Mouse (Mus musculus) intestine, embryonic 14.5 days (tissue): Measurements from ENCODE around the gene Pcp2. TPM values are rescaled to one million over a fixed set of nuclear protein-coding genes. Genes with fewer than 3 reads are reported as not detected.
"Not testable (repeated sequence)": the region's sequence is repeated elsewhere in the genome, so short reads cannot be mapped to it uniquely, and the experiment has no call there.

Experiments
- ATAC-seq: fragments of 200-750 bp; cut with Nextera tagmentation; replicated peaks from 2 replicates; pipeline ENCODE4 v1.8.0; 2017; ENCODE audit warnings: low read depth, moderate number of reproducible peaks, moderate TSS enrichment, moderate library complexity; ENCODE audit not compliant: low FRiP score, low TSS enrichment
- DNase-seq: peaks from one replicate; pipeline ENCODE4 v3.0.0-alpha.2; 2018; ENCODE audit warnings: low spot score
- H3K27ac ChIP-seq: fragments of 300-500 bp; sonication (generic); 2 replicates; pipeline ENCODE4 v1.5.1; 2014; ENCODE audit warnings: low read depth, mild to moderate bottlenecking, control low read depth
- H3K27me3 ChIP-seq: fragments of 300-500 bp; sonication (generic); replicated peaks from 2 replicates; pipeline ENCODE4 v1.6.1; 2014; ENCODE audit warnings: low read length, control low read depth; ENCODE audit not compliant: control insufficient read depth, insufficient read depth
- H3K36me3 ChIP-seq: fragments of 300-500 bp; sonication (generic); 2 replicates; pipeline ENCODE4 v1.6.1; 2014; ENCODE audit warnings: low read length, control low read depth; ENCODE audit not compliant: control insufficient read depth, insufficient read depth
- H3K4me1 ChIP-seq: fragments of 300-500 bp; sonication (generic); replicated peaks from 2 replicates; pipeline ENCODE4 v1.6.1; 2014; ENCODE audit warnings: low read length, control low read depth, mixed read lengths; ENCODE audit not compliant: control insufficient read depth, insufficient read depth
- H3K4me2 ChIP-seq: fragments of 300-500 bp; sonication (generic); 2 replicates; pipeline ENCODE4 v1.6.1; 2014; ENCODE audit warnings: low read length
- H3K4me3 ChIP-seq: fragments of 300-500 bp; sonication (generic); 2 replicates; pipeline ENCODE4 v1.5.1; 2014; ENCODE audit warnings: low read depth, low read length, control low read depth, mixed read lengths
- H3K9ac ChIP-seq: fragments of 300-500 bp; sonication (generic); 2 replicates; pipeline ENCODE4 v1.6.1; 2014; ENCODE audit warnings: mild to moderate bottlenecking, low read length
- H3K9me3 ChIP-seq: fragments of 300-500 bp; sonication (generic); 2 replicates; pipeline ENCODE4 v1.6.1; 2016; ENCODE audit warnings: low read length, control low read depth; ENCODE audit not compliant: control insufficient read depth
- WGBS: fragments of 180-500 bp; shearing (Covaris S2); extraction: QIAGEN DNeasy Blood & Tissue Kit; methylation state at CpG from one replicate; pipeline ENCODE4 v1.1.7; 2014; 5-methylcytosine and 5-hydroxymethylcytosine counted together
- polyA plus RNA-seq: library from polyadenylated mRNA; unstranded; fragments of >200 nt; fragmentation: Nextera tagmentation; extraction: Ambion mirVana; gene quantifications from 2 replicates; pipeline ENCODE4 v1.2.1, GENCODE M21; 2014

Gene Pcp2
- polyA plus RNA-seq, 1 experiment from 2014 or later = not detected

DNA sequence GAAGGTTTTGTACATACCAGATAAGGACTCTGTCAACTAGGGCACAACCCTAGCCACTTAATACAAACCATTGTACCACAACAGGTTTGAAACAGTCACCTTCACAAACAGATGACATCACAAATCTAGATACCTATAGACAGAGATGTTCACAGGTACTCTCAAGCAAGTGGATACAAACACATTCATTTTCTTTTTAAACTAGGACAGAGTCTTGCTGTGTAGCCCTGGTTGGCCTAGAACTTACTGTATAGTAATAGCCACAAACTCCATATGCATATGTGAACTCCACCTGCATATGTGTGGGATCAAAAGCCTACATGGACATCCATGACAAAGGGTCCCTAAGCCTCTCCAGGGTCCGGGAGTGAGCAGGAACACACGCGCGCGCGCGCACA lies 38.4 kb downstream of the Pcp2 start, which contains the start of gene Camsap3:
Gene Camsap3, plus strand, starts transcription at position 301 of the 398 bp plus-strand sequence.
- Histone ChIP-seq H3K27me3 (peaks cover 12% of the 10 kb centered on the region), H3K4me2 (peak within 1 kb of the TSS; percentile 87), H3K27ac (peak within 1 kb of the TSS; percentile 81), H3K36me3 (no peaks in the 10 kb centered on the region), H3K4me1 (no peaks in the 10 kb centered on the region), H3K9ac (peak within 1 kb of the TSS; percentile 68), H3K9me3 (no peaks in the 10 kb centered on the region), H3K4me3 (peak within 1 kb of the TSS; percentile 63)
- DNase-seq = no peak
- no peak; the same call in 1 of the 2 replicates for ATAC-seq
- WGBS = 2% methylated on average over 7 of the region's 7 CpGs

DNA sequence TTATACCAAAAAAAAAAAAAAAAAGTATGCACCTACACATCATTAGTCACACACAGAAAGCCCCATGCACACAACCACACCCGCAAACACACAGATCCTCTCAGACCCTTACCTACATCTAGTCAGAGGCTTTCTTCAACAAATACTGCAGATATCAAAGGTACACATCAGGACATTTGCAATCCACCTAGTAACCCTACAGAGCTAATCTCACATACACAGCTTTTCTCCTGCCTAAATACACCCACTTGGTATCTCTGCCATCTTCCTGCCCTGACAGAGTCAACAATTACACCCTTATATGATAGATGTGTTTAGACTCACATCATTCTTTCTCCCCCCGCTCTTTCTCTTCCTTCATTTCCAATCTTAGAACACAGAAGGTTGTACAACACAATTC lies 38.9 kb downstream of the Pcp2 start:
- H3K4me1 ChIP-seq = no peaks in the 10 kb centered on the region
- H3K9ac ChIP-seq = no peak overlapping the region
- no peaks in the 10 kb centered on the region for H3K9me3 ChIP-seq
- H3K36me3 ChIP-seq = no peaks in the 10 kb centered on the region
- DNase-seq (no peak), ATAC-seq (no peak)
- WGBS = 68% methylated on average over 2 of the region's 2 CpGs
- H3K27me3 ChIP-seq = peaks cover 12% of the 10 kb centered on the region
- H3K4me2 ChIP-seq = no peak overlapping the region
- no peak overlapping the region for H3K4me3 ChIP-seq
- no peak overlapping the region for H3K27ac ChIP-seq

DNA sequence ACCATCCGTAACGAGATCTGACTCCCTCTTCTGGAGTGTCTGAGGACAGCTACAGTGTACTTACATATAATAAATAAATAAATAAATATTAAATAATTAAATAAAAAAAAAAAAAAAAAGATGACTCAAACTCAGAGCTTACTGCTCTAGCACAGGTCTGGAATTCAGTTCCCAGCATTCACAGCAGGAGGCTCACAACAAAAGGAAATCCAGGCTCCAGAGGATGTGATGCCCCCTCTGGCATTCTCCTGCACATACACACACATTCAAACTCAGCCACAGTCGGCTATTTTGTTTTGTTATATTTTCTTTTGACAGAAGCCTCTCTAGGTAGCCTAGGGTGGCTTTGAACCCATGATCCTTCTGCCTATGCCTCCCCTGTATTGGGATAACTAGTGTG lies 43.4 kb downstream of the Pcp2 start:
- H3K4me3 ChIP-seq, DNase-seq, H3K9ac ChIP-seq, ATAC-seq, H3K27me3 ChIP-seq, H3K36me3 ChIP-seq, H3K27ac ChIP-seq, H3K4me2 ChIP-seq, H3K9me3 ChIP-seq, H3K4me1 ChIP-seq: not testable (repeated sequence)
- WGBS = 78% methylated on average over 1 of the region's 3 CpGs

DNA sequence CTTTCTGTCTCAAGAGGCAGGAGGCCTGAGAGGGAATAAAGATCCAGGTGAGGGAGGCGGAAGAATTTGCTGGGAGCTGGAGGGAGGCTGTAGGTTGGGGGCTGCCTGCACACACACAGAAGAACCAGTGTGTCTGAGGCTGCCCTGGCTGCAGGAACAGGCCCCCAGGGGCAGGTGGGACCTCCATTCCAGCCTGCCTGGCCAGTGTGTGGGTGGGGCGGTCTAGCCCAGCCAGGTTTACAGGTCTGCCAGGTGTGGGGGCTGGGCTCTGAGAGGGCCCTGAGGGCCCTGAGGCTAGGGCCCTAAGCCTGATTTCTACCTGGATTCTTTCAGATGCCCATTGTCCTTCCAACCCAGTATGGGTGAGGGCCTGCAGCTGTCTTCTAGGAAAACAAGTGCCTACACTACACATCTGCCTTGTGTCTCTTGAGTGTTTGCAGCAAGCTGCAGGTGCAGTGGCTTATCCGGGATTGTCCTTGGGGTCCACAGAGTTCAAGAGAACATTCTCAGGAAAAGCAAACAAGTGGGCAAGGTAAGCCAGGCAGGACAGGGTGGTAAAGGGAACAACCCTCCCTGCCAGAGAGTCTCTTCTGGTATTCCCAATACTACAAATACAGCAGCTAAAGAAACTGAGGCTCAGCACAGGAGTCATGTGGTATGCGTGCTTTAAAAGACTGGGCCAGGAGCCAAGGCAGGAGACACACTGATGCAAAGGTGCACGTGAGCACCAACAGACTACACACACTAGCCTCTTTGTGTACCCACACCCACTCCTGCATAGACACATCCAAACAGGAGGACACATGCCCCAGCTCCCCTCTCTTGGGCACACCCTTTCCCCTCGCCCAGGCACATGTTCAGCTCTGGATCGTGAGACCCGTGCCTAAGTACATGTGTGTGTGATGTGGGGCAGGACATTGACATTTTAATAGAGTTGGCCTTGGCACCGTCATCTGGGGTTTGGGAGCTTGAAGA lies 45.7 kb downstream of the Pcp2 start:
- WGBS = 76% methylated on average over 9 of the region's 9 CpGs
- Histone ChIP-seq H3K4me2 (no peak overlapping the region), H3K9me3 (no peaks in the 10 kb centered on the region), H3K4me1 (no peaks in the 10 kb centered on the region), H3K9ac (no peak overlapping the region), H3K27me3 (no peaks in the 10 kb centered on the region), H3K4me3 (no peak overlapping the region), H3K36me3 (no peaks in the 10 kb centered on the region), H3K27ac (peak overlapping the region; percentile 24; the same call in 1 of the 2 replicates)
- no peak for DNase-seq
- ATAC-seq = peak; percentile 73

DNA sequence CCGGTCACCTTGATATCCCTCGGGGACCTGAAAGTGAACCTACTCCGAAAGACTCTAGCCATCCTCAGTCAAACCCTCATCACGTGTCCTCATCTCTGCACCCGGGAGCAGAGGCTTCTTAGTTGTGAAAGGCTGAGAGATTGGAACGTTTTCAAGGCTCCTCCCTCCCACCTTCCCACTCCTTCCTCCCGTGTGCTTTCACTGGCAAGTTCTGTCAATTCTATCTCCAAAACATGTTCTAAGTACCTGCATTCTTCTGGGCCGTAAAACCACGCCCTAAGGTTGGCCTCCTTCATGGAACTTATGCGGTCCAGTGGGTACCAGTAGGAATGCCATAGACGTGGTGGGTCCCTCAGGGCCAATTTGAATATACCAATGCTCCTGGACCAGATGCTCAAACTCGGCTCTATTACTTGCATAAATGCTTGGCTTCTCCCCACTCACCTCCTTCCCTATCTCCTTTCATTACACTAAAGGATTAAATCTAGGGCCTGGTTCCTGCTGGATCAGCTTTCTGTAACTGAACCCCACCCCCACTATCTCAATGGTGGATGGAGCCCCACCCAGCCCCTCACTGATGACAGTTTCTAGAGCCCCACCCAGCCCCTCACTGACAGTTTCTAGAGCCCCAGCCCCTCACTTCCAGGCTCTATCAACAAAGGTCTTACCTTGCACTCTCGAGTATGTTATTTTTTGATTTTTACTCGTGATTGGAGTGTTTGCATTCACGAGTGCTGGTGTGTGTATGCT lies 49.0 kb downstream of the Pcp2 start:
- Histone ChIP-seq H3K9me3 (no peaks in the 10 kb centered on the region), H3K27me3 (no peaks in the 10 kb centered on the region), H3K9ac (no peak overlapping the region), H3K27ac (no peak overlapping the region), H3K4me3 (no peak overlapping the region), H3K36me3 (no peaks in the 10 kb centered on the region), H3K4me2 (no peak overlapping the region), H3K4me1 (no peaks in the 10 kb centered on the region)
- DNase-seq (no peak), ATAC-seq (no peak)
- WGBS = 68% methylated on average over 15 of the region's 15 CpGs

DNA sequence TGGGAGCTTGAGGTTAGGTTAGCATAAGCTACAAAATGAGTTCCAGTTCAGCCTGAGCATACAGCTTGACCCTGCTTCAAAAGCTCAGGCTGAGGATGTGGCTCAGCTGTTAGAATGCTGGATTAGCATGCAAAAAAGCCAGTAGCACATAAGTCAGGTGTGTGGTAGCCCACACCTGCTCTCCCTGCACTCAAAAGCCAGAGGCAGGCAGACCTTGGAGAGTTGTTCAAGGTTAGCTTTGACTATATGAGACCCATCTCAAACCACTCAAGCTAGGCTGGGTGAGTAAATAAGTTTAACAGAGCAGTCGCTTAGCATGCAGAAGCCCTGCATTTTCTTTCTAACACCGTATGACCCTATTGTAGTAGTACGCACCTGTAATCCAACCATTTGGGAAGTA lies 50.8 kb downstream of the Pcp2 start:
- no peak overlapping the region for H3K27ac ChIP-seq
- ATAC-seq = no peak
- H3K36me3 ChIP-seq = no peaks in the 10 kb centered on the region
- no peaks in the 10 kb centered on the region for H3K27me3 ChIP-seq
- 94% methylated on average over 3 of the region's 3 CpGs for WGBS
- H3K4me3 ChIP-seq = no peak overlapping the region
- DNase-seq = no peak
- no peak overlapping the region for H3K4me2 ChIP-seq
- no peaks in the 10 kb centered on the region for H3K4me1 ChIP-seq
- H3K9ac ChIP-seq = no peak overlapping the region
- H3K9me3 ChIP-seq = no peaks in the 10 kb centered on the region

Other genes with a start within 250 kb of the Pcp2 start
- gene Arhgef18, start 232.5 kb downstream of the Pcp2 start, polyA plus RNA-seq = 8.6 and 10.7 TPM in 2 replicates
- gene Pex11g, start 157.9 kb downstream of the Pcp2 start, polyA plus RNA-seq = 4.2 and 5.1 TPM in 2 replicates
- 0.12 TPM in 1 of 2 replicates, not detected in the other for gene Tex45, start 154.7 kb downstream of the Pcp2 start, polyA plus RNA-seq
- 20.6 and 22.7 TPM in 2 replicates for gene Zfp358, start 132.4 kb downstream of the Pcp2 start, polyA plus RNA-seq
- gene Mcoln1, start 125.1 kb downstream of the Pcp2 start, polyA plus RNA-seq = 37.3 and 41.8 TPM in 2 replicates
- 25.7 and 26.7 TPM in 2 replicates for gene Pnpla6, start 110.2 kb downstream of the Pcp2 start, polyA plus RNA-seq
- 3.8 and 4.5 TPM in 2 replicates for gene C330021F23Rik, start 57.6 kb downstream of the Pcp2 start, polyA plus RNA-seq
- 19.7 and 21.5 TPM in 2 replicates for gene Camsap3, start 38.3 kb downstream of the Pcp2 start, polyA plus RNA-seq
- gene Xab2, start 4.2 kb downstream of the Pcp2 start, polyA plus RNA-seq = 56.4 and 61.5 TPM in 2 replicates
- gene Pet100, start 4.0 kb downstream of the Pcp2 start, polyA plus RNA-seq = 95.1 and 95.4 TPM in 2 replicates
- gene Stxbp2, start 5.4 kb upstream of the Pcp2 start, polyA plus RNA-seq = 85.9 and 106 TPM in 2 replicates
- 0.22 TPM in 1 of 2 replicates, not detected in the other for gene Retn, start 30.2 kb upstream of the Pcp2 start, polyA plus RNA-seq
- 0.12 and 0.47 TPM in 2 replicates for gene Mcemp1, start 40.2 kb upstream of the Pcp2 start, polyA plus RNA-seq
- gene Fcor, start 46.8 kb upstream of the Pcp2 start, polyA plus RNA-seq = 16.7 and 16.8 TPM in 2 replicates
- gene Trappc5, start 50.8 kb upstream of the Pcp2 start, polyA plus RNA-seq = 34.0 TPM in 2 replicates
- 0.08 and 0.11 TPM in 2 replicates for gene Fcer2a, start 68.6 kb upstream of the Pcp2 start, polyA plus RNA-seq
- not detected in 2 replicates for gene Clec4g, start 95.1 kb upstream of the Pcp2 start, polyA plus RNA-seq
- gene Cd209a, start 123.4 kb upstream of the Pcp2 start, polyA plus RNA-seq = not detected in 2 replicates
- not detected in 2 replicates for gene Cd209e, start 228.8 kb upstream of the Pcp2 start, polyA plus RNA-seq